Mouse (Mus musculus) CD4-positive, CD25-positive, alpha-beta regulatory T cell, adult 2 months (primary cell): Measurements from ENCODE around the gene Acta2.

Experiments
- DNase-seq: peaks from one replicate; pipeline ENCODE4 v3.0.0-alpha.2; 2012; ENCODE audit warnings: low read depth, low spot score

Gene Acta2

GRCm38 (mm10) chr19:34270106-34270726 lies 14.8 kb upstream of the Acta2 start:
- peak; percentile 62 for DNase-seq

- DNase-seq = no peak
Observed at GRCm38 (mm10) chr19:34268991-34269390, 13.6 kb upstream of the Acta2 start.

GRCm38 (mm10) chr19:34265604-34266193 lies 10.3 kb upstream of the Acta2 start:
- no peak for DNase-seq

GRCm38 (mm10) chr19:34262273-34262974 lies 7.0 kb upstream of the Acta2 start:
- DNase-seq = no peak

GRCm38 (mm10) chr19:34256936-34257335 lies 1.5 kb upstream of the Acta2 start:
- DNase-seq = no peak

GRCm38 (mm10) chr19:34256149-34256548 lies 759 bp upstream of the Acta2 start:
- DNase-seq = no peak

GRCm38 (mm10) chr19:34254101-34254879 lies 1.1 kb downstream of the Acta2 start:
- DNase-seq = peak; percentile 48

- DNase-seq = no peak
Observed at GRCm38 (mm10) chr19:34252450-34252849, 2.9 kb downstream of the Acta2 start.

- no peak for DNase-seq
Observed at GRCm38 (mm10) chr19:34251900-34252299, 3.5 kb downstream of the Acta2 start.

DNA sequence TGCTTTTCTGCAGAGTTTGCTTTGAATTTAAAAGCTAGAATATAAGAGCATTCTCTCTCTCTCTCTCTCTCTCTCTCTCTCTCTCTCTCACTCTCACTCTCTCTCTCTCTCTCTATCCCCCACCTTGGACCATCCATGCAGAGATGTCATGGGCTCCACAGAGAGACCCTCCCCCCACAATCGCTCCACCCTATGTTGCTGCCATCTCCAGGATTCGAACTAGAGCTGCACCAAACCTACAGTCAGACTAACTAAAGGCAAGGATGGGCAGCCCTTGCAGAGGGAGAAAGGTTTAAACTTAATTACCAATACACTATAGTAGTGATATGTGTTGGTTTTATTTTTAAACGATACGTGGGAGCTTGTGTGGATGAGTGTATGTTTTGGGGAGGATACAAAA lies 4.8 kb downstream of the Acta2 start:
- no peak for DNase-seq

- DNase-seq = peak; percentile 58
Observed at GRCm38 (mm10) chr19:34248558-34248957, 6.8 kb downstream of the Acta2 start.

DNA sequence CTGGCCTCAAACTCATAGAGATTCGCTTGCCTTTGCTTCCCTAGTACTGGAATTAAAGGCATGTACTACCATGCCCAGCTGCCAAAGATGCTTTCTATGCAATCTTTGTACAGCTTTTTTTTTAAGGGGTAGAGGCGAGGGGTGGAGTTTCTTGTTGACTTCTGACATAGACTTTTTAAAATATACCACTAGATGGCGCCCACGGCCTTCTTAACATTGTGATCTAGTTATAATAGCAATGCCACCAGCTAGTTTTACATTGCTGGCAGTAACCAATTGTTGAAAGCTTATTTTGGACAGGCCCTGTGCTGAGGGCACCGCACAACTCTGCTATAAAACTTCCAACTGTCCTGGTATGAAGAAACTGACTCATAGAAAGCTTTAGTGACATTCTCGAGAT lies 11.3 kb downstream of the Acta2 start:
- DNase-seq = peak; percentile 90

DNA sequence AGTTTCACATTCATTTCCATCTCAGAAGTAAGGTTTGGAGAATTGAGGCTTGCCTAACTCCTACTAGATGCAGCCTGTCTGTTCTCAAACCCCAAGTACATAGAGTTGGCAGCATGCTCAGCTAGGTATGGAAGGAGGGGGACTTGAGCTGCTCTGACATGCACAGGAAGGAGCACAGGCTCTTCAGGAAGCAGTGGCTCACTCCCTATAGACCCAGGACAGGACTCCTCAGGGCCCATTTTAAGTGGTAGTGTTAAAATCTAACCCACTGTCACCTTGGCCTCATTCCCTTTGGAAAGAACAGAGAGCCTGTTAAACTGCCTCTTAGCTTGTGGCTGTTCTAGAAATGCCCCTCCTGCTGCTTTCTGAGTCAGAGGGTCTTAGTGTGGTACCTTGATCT lies 12.5 kb downstream of the Acta2 start:
- DNase-seq = no peak

DNA sequence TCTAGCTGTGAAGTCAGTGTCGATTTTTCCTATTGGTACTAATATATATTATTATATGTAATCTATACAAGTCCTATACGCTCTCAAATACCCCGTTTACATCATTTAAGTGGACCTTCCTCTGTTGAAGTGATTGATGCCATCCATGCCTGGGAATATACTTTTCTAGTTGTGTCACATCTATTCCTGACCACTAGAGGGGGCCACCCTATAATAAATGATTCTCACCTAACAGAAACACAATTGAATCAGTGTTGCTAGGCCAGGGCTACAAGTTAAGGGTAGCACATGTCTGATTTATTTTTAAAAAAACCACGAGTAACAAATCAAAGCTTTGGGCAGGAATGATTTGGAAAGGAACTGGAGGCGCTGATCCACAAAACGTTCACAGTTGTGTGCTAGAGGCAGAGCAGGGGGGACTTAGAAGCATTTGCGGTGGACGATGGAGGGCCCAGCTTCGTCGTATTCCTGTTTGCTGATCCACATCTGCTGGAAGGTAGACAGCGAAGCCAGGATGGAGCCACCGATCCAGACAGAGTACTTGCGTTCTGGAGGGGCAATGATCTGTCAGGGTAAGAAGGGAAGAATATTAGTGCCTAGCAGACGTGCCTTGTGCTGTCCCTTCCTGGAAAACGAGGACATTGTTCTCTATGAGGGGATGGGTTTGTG lies 14.0 kb downstream of the Acta2 start:
- DNase-seq = peak; percentile 70

DNA sequence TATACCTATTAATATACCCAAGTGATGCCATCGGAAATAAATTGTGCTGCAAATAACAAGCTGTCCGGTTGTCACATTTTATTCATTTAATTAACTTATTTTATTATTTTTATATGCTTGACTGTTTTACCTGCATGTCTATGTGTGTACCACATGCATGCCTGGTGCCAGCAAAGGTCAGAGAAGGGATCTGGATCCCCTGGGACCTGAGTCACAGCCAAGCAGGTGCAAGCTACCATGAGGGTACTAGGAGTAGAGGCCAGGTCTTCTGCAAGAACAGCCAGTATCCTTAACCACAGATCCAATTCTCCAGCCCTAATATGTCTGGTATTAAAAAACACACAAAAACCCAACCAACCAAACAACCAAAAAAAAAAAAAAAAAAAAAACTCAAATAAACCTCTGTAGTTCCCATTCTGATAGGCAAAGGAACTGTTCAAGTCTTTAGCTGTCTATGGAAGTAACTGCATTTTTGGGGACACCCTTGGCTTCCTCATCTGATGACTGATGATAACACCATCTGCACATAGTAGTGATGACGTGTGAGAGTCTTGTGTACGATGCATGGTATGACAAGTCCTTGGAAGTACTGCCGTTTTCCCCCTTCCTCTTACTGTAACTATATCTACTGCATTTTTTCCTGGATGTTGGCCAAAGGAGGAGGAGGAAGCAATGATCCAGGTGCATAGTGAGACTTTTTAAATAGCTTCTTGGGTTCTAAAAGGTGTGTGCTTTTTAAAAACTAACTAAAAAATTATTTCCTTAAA lies 14.9 kb downstream of the Acta2 start:
- no peak for DNase-seq

GRCm38 (mm10) chr19:34237746-34238145 lies 17.6 kb downstream of the Acta2 start:
- no peak for DNase-seq

DNA sequence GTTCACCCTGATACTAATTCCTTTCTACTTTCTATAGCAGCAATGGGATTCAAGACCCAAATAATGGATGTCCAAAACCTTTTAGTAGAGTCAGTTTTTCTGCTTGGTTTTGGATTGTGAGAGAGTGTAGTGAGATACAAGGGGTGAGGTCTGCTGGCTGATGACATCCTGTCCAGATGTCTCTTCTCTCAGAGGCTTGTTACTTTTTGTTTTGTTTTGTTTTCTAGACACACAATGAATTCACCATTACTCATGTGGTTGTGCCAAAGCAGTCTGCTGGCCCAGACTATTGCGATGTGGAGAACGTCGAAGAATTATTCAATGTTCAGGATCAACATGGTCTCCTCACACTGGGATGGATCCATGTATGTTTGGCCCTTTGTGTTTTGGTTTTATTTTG lies 19.3 kb downstream of the Acta2 start:
- no peak for DNase-seq

GRCm38 (mm10) chr19:34233944-34234343 lies 21.4 kb downstream of the Acta2 start:
- peak; percentile 64 for DNase-seq

DNA sequence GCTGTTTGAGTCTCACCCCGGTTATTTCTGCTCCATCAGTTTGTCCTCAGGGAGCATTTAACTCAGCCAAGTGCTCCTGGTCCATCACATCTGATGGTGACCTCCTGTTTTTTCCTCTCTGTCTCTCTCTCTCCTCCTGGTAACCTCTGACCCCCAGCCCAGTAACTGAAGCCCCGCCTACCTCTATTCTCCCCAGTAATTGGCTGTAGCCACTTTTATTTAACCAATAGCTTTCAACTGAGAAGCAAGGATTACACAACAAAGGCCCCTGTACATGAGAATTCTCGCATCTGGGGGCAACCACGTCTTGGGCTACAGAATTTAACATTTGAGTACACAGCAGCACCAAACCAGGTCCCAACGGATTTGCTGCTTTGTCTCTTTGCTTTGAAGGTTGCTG lies 23.1 kb downstream of the Acta2 start:
- no peak for DNase-seq

GRCm38 (mm10) chr19:34231596-34231995 lies 23.8 kb downstream of the Acta2 start:
- DNase-seq = no peak

DNA sequence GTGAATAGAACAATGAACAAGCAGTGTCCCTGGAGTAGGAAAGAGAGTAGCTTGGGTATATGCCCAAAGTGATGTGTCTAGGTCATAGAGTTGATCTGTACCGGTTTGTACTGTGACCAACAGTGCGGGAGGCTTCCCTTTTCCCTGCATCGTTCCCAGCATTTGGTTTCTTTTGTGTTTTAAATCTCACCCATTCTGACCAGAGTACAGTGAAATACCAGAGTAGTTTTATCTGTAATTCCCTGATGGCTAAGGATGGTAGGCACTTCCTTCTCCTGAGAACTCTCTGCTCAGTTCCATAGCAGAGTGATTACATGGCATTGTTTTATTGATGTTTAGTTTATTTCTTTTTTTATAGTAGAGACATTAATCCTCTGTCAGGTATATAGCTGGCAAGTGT lies 32.6 kb downstream of the Acta2 start:
- no peak for DNase-seq
